Mouse (Mus musculus) layer of hippocampus, postnatal 10 days (tissue): ENCODE measurements around the gene Lyl1. TPM values are rescaled to one million over a fixed set of nuclear protein-coding genes. Genes with fewer than 3 reads are reported as not detected.

Source experiments
- DNase-seq, 2 experiments: peaks; one replicate each; pipeline ENCODE4 v3.0.0; 2021; ENCODE audit warnings: low spot score in 2 of 2
- long read RNA-seq: library from polyadenylated mRNA; stranded (forward); transcript quantifications from one replicate; pipeline ENCODE4 v2.0.0, GENCODE M21; 2023
- total RNA-seq, 2 experiments: library from RNA; stranded (reverse); gene quantifications; 2 replicates each; pipeline ENCODE4 v1.2.3; 2021

The Lyl1 gene
- total RNA-seq: 1 to 10 TPM; 4.0 to 5.4 TPM
- long read RNA-seq, partial matches to known transcripts: 1 of 2 reads
- long read RNA-seq, other reads (novel, unspliced or antisense): 0 of 2 reads

GRCm38 (mm10) chr8:84700941-84701911, at the start of gene Lyl1:
Lyl1 (plus strand) TSS chr8:84701457.
- peak; percentile 38 to 49 for DNase-seq

GRCm38 (mm10) chr8:84653092-84653631, 48.1 kb upstream of the Lyl1 start:
- no peak for DNase-seq

- DNase-seq: no peak
These were observed 46.7 kb upstream of the Lyl1 start for GRCm38 (mm10) chr8:84654597-84654996.

GRCm38 (mm10) chr8:84655336-84656190, 45.7 kb upstream of the Lyl1 start:
- DNase-seq: no peak

GRCm38 (mm10) chr8:84656191-84656525, 45.1 kb upstream of the Lyl1 start:
- DNase-seq: no peak

- no peak for DNase-seq
These were observed 44.6 kb upstream of the Lyl1 start for GRCm38 (mm10) chr8:84656641-84657126.

- no peak for DNase-seq
These were observed 44.1 kb upstream of the Lyl1 start for GRCm38 (mm10) chr8:84657203-84657602.

- DNase-seq: no peak
These were observed 43.6 kb upstream of the Lyl1 start for GRCm38 (mm10) chr8:84657680-84658079.

- DNase-seq: no peak
These were observed 42.3 kb upstream of the Lyl1 start for GRCm38 (mm10) chr8:84658951-84659350.

GRCm38 (mm10) chr8:84659936-84660818, 41.1 kb upstream of the Lyl1 start:
- DNase-seq: peak in 1 of 2 experiments; percentile 20

GRCm38 (mm10) chr8:84660819-84661457, 40.3 kb upstream of the Lyl1 start:
- no peak for DNase-seq

GRCm38 (mm10) chr8:84661458-84661871, 39.8 kb upstream of the Lyl1 start:
- DNase-seq: peak; percentile 43 to 58

- DNase-seq: peak; percentile 61 to 67
These were observed 39.2 kb upstream of the Lyl1 start for GRCm38 (mm10) chr8:84661961-84662571.

- peak; percentile 90 to 93 for DNase-seq
These were observed 38.6 kb upstream of the Lyl1 start, which contains the start of gene Ier2 for GRCm38 (mm10) chr8:84662581-84663065. Ier2 (minus strand) TSS chr8:84662852.

- DNase-seq: peak; percentile 97 to 98
These were observed 37.6 kb upstream of the Lyl1 start for GRCm38 (mm10) chr8:84663483-84664327.

GRCm38 (mm10) chr8:84664566-84665384, 36.5 kb upstream of the Lyl1 start:
- DNase-seq: peak; percentile 78 to 83

GRCm38 (mm10) chr8:84665385-84665893, 35.8 kb upstream of the Lyl1 start:
- no peak for DNase-seq
